ENCODE assay signal across 14 mouse cellular contexts in the genomic region with DNA sequence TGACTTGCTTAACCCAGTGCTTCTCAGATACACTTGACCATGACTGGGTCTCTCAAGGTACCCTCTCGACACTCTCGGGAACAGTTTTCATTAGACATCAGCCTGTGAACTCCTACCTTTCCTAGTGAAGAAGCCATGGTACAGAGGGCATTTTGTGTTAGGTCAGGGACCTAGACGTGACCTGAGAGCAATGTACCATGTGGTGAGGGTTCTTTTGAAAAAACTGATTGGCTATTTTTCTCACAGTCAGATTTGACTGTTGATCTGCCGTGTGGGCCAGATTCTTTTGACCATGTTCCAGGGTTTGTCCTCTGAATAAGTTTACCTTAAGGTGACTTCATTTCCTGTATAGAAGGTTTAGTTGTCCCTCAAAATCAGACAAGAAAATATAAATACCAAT.
"Had no signal": no experiment of that assay in that cellular context is flagged by ENCODE, and none has a peak within 500 bp of the region (broad histone marks: within the 10 kb centered on the region; RNA-seq: fewer than 3 reads in every experiment).

No protein-coding gene starts in this region.

- H3K27me3 ChIP-seq: neural tube, embryonic 13.5 days; neural tube, embryonic 15.5 days; stomach, embryonic 15.5 days had no signal

- H3K4me1 ChIP-seq: neural tube, embryonic 13.5 days; neural tube, embryonic 15.5 days; stomach, embryonic 15.5 days had no signal

- H3K4me2 ChIP-seq: neural tube, embryonic 13.5 days; neural tube, embryonic 15.5 days; stomach, embryonic 15.5 days had no signal

- H3K9ac ChIP-seq: neural tube, embryonic 13.5 days; neural tube, embryonic 15.5 days; stomach, embryonic 15.5 days had no signal

- H3K9me3 ChIP-seq: neural tube, embryonic 13.5 days; neural tube, embryonic 15.5 days; stomach, embryonic 15.5 days had no signal

- H3K4me3 ChIP-seq: neural tube, embryonic 13.5 days; neural tube, embryonic 15.5 days; stomach, embryonic 15.5 days had no signal

- DNase-seq: retina, postnatal 1 day; right cerebral cortex, postnatal 14 days; right cerebral cortex, postnatal 4 days; spleen, adult 18-20 months; thymus, adult 18-20 months; thymus, adult 2 months; thymus, postnatal 14 days; thymus, postnatal 25 days; thymus, postnatal 36 days; thymus, postnatal 4 days had no signal

- H3K36me3 ChIP-seq: neural tube, embryonic 13.5 days; neural tube, embryonic 15.5 days; stomach, embryonic 15.5 days had no signal

- H3K27ac ChIP-seq: neural tube, embryonic 13.5 days; neural tube, embryonic 15.5 days; stomach, embryonic 15.5 days; stomach, postnatal 0 days had no signal
